Mouse (Mus musculus) midbrain, postnatal 0 days (tissue): ENCODE data around the gene Mrgprg. TPM values are rescaled to one million over a fixed set of nuclear protein-coding genes. Genes with fewer than 3 reads are reported as not detected.
A peak's percentile ranks its signal among the peaks of the same experiment; 100 is the strongest.

ENCODE experiments used
- ATAC-seq: fragments of 200-750 bp; cut with Nextera tagmentation; 2 replicates; pipeline ENCODE4 v1.8.0; 2017; ENCODE audit warnings: moderate number of reproducible peaks, mild to moderate bottlenecking, moderate TSS enrichment, moderate library complexity; ENCODE audit not compliant: low FRiP score
- DNase-seq: peaks from one replicate; pipeline ENCODE4 v3.0.0-alpha.2; 2015; ENCODE audit warnings: low spot score
- H3K27ac ChIP-seq: fragments of 300-500 bp; sonication (generic); 2 replicates; pipeline ENCODE4 v1.5.1; 2014; ENCODE audit warnings: low read depth, mild to moderate bottlenecking, low read length, mixed read lengths
- H3K27me3 ChIP-seq: fragments of 300-500 bp; sonication (generic); 2 replicates; pipeline ENCODE4 v1.6.1; 2014; ENCODE audit warnings: low read length, control low read depth, mixed read lengths; ENCODE audit not compliant: insufficient read depth
- H3K36me3 ChIP-seq: fragments of 300-500 bp; sonication (generic); 2 replicates; pipeline ENCODE4 v1.6.1; 2014; ENCODE audit warnings: low read length, control low read depth, mixed read lengths; ENCODE audit not compliant: insufficient read depth
- H3K4me1 ChIP-seq: fragments of 300-500 bp; sonication (generic); 2 replicates; pipeline ENCODE4 v1.6.1; 2014; ENCODE audit warnings: mild to moderate bottlenecking, control low read depth, antibody characterized with exemption, low read length, mixed read lengths; ENCODE audit not compliant: insufficient read depth
- H3K4me2 ChIP-seq: fragments of 300-500 bp; sonication (generic); 2 replicates; pipeline ENCODE4 v1.6.1; 2014; ENCODE audit warnings: low read depth, mild to moderate bottlenecking, low read length, mixed read lengths; ENCODE audit not compliant: poor library complexity, severe bottlenecking
- H3K4me3 ChIP-seq: fragments of 300-500 bp; sonication (generic); 2 replicates; pipeline ENCODE4 v1.5.1; 2014; ENCODE audit warnings: low read depth, mild to moderate bottlenecking, low read length, moderate library complexity
- H3K9ac ChIP-seq: fragments of 300-500 bp; sonication (generic); replicated peaks from 2 replicates; pipeline ENCODE4 v1.6.1; 2014; ENCODE audit warnings: mild to moderate bottlenecking, low read length, moderate library complexity, mixed read lengths; ENCODE audit not compliant: poor library complexity, severe bottlenecking
- H3K9me3 ChIP-seq: fragments of 300-500 bp; sonication (generic); 2 replicates; pipeline ENCODE4 v1.6.1; 2016; ENCODE audit warnings: low read length, control low read depth
- CTCF ChIP-seq: IDR thresholded peaks from 2 replicates; pipeline ENCODE4 v1.5.1; 2016; ENCODE audit warnings: antibody characterized with exemption, mild to moderate bottlenecking
- WGBS: fragments of 180-500 bp; shearing (Covaris S2); extraction: QIAGEN DNeasy Blood & Tissue Kit; methylation state at CpG from one replicate; pipeline ENCODE4 v1.1.7; 2014; 5-methylcytosine and 5-hydroxymethylcytosine counted together
- polyA plus RNA-seq: library from polyadenylated mRNA; unstranded; fragments of >200 nt; fragmentation: Nextera tagmentation; extraction: Ambion mirVana; gene quantifications from 2 replicates; pipeline ENCODE4 v1.2.1, GENCODE M21; 2015
- total RNA-seq: library from RNA; depleted of rRNA; stranded (reverse); fragments of >200 nt; gene quantifications from 2 replicates; pipeline ENCODE4 v1.2.3, GENCODE M21; 2014

Mrgprg gene
- total and polyA plus RNA-seq, 2 experiments from 2014 or later, result 0.27 TPM; not detected in 1

DNA sequence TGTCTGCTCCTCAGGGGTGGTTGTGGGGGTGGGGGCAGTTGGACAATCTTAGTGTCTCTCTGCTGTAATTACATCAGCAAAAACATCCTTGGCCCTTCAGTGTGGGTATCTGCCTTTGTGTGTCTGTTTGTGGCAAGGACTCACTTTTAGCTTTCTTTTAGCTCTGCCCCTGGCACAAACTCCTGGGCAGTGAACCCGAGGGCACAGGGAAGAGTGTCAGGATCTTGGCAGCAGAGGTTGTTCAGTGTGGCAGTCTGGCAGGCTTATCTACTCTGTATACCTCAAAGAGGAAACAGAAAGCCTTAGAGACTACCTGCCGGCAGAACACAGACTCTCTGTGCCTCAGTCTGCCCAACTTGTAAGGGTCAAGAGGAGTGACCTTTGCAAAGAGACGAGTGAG, 9.1 kb downstream of the Mrgprg start:
- no peak for ATAC-seq
- Histone ChIP-seq H3K4me3 (no peak overlapping the region), H3K36me3 (no peaks in the 10 kb centered on the region), H3K4me1 (peaks cover 8% of the 10 kb centered on the region; the same call in 1 of the 2 replicates), H3K9me3 (no peaks in the 10 kb centered on the region), H3K4me2 (peak overlapping the region; percentile 60; the same call in 1 of the 2 replicates), H3K27ac (no peak overlapping the region), H3K27me3 (peaks cover 10% of the 10 kb centered on the region), H3K9ac (no peak overlapping the region)
- WGBS, result 78% methylated on average over 3 of the region's 3 CpGs
- TF ChIP-seq CTCF, result no peak
- DNase-seq, result no peak

DNA sequence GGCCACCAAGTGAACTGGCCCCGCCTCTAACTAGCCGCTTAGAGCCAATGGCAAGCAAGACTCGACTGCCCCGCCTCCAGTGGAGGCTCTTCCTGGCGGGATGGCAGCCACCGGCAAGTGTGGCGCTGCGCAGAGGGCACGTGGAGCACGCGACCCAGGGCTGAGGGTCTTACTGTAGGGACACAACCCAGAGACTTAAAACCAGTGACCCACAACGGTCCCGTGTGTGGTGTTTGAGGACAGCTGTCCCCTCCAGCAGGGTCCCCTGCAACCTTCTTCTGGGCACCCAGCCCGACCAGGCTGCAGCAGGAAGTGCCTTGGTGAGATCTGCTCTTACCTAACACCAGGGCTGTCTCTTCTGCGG, 9.8 kb downstream of the Mrgprg start:
- peaks cover 8% of the 10 kb centered on the region; the same call in 1 of the 2 replicates for H3K4me1 ChIP-seq
- H3K4me2 ChIP-seq, result peak overlapping the region; percentile 60
- 0 out of 2 replicates have a peak overlapping the region, but pooled peaks have one; percentile 3 for H3K9ac ChIP-seq
- H3K27ac ChIP-seq, result no peak overlapping the region
- peaks cover 10% of the 10 kb centered on the region for H3K27me3 ChIP-seq
- no peaks in the 10 kb centered on the region for H3K36me3 ChIP-seq
- peak; percentile 52 for TF ChIP-seq CTCF
- peak overlapping the region; percentile 30 for H3K4me3 ChIP-seq
- WGBS, result 1% methylated on average over 15 of the region's 15 CpGs
- DNase-seq (peak; percentile 81), ATAC-seq (peak; percentile 83)
- H3K9me3 ChIP-seq, result no peaks in the 10 kb centered on the region

DNA sequence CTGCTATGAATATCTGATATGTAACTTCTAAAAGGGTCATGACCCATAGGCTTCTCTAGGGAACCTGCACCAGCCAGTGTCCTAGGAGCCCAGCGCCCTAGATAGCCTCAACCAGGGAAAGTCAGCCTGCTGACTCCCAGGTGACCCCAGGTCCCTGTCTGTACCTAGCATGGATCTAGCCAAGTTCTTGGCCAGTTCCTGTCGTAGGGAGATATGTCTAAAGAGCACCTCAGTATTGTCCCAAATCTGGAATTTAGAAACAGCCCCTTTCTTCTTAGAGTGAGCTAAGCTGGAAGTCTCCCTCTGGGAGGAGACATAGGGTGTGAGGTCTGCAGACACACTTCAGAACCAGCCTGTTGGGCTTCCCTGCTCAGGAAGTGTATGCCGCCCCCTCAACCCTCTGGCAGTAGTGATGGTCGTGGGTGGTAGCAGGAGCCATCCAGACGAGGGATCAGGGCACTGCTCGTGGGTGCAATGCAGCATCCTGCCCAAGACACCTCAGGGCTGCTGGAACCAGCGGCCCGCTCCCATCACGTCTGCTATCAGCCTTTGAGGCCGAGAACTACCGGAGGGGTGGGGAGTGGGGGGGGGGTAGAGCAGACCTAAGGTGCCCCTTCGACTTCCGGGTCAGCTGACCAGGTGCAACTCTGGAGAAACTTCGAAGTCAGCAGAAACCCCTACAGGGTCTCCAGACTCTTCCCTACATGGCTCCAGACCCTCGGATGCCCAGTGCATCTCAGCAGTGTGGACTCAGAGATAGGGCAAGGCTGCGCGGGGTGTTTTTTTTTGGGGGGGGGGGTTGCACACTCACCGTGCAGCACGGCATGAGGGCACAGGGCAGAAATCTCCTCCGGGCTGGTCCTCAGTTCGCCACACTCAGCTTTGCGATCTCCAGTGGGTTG, 10.4 kb downstream of the Mrgprg start, which contains the start of gene Osbpl5:
Osbpl5 (minus strand) TSS at position 861 of the 902 bp plus-strand sequence.
- peaks cover 8% of the 10 kb centered on the region; the same call in 1 of the 2 replicates for H3K4me1 ChIP-seq
- peak; percentile 21 for ATAC-seq
- H3K4me3 ChIP-seq, result peak within 1 kb of the TSS; percentile 30
- H3K4me2 ChIP-seq, result peak within 1 kb of the TSS; percentile 60
- H3K27me3 ChIP-seq, result peaks cover 10% of the 10 kb centered on the region
- H3K9me3 ChIP-seq, result no peaks in the 10 kb centered on the region
- no peaks in the 10 kb centered on the region for H3K36me3 ChIP-seq
- DNase-seq, result no peak
- H3K9ac ChIP-seq, result 0 out of 2 replicates have a peak within 1 kb of the TSS, but pooled peaks have one; percentile 3
- H3K27ac ChIP-seq, result no peak within 1 kb of the TSS
- no peak for TF ChIP-seq CTCF
- WGBS, result 25% methylated on average over 22 of the region's 22 CpGs

DNA sequence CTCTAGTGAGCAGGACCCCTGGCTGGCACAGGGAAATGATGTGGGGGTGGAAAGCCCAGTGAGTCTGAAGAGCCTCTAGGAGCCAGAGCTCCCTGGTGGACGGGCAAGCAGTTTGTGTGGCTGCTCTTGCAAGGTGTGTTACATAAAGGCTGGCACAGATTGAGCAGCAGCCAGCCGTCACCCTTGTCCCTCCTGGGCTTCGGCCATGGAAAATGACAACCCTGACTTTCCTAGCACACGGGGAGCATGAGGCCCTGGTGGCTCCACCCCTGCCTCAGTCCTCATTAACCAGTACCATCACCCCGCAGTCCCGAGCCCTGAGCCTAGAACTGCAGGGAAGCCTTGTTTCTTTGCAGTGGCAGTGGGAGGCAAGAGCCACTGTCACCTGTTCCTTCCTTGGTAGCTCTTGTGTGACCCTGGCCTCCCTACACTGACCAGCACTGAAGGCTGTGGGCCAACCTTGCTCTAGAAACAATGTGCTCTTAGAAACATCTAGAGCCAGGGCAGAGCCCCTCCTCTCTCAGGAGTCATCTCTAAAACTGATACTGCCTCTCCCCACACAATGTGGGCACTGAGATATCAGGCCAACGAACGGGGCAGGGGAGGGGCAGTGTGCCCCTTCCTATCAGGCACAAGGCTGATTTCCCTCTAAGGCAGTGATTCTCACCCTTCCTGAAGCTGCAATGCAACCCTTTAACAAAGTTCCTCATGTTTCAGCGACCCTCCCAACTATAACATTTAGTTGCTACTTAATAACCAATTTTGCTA, 11.3 kb downstream of the Mrgprg start:
- no peak overlapping the region for H3K4me3 ChIP-seq
- no peak overlapping the region for H3K9ac ChIP-seq
- H3K36me3 ChIP-seq, result no peaks in the 10 kb centered on the region
- no peak overlapping the region for H3K27ac ChIP-seq
- 77% methylated on average over 9 of the region's 9 CpGs for WGBS
- H3K9me3 ChIP-seq, result no peaks in the 10 kb centered on the region
- ATAC-seq, result no peak
- DNase-seq, result no peak
- H3K4me1 ChIP-seq, result peaks cover 8% of the 10 kb centered on the region; the same call in 1 of the 2 replicates
- H3K4me2 ChIP-seq, result no peak overlapping the region
- H3K27me3 ChIP-seq, result peaks cover 10% of the 10 kb centered on the region
- TF ChIP-seq CTCF, result no peak

DNA sequence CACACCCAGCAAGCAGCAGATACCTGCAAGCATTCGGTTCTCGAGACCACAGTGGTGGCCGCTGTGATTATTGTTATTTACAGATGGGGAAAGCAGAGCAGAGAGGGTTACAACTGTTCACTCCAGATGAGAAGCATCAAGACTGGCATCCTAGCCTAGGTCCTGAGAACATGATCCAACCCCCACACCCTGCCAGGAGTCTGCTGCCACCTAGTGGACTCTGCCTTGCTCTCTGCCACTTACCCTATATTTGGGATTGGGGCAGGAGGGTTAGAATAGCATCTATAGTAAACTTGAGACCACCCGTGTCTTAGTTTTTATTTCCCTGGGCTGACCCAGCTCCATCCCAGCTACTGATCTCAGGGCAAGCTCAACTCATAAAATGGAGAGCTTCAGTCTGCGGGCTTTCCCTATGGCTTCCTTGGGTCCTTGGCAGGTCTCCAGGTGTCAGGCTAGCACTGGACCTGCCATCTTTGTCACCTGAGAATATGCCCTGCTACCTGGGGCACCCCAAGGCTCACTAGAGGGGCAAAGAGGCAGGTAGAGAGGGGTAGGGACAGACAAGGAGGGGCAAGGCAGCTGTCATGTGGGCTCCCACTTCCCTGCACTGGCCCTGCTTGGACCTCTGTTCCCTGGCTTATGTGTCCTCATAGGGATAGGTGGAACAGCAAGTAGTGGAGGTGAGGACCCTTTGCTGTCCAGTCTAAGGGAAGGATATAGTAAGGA, 12.6 kb downstream of the Mrgprg start:
- Histone ChIP-seq H3K36me3 (no peaks in the 10 kb centered on the region), H3K4me3 (no peak overlapping the region), H3K27ac (no peak overlapping the region), H3K4me1 (peaks cover 8% of the 10 kb centered on the region; the same call in 1 of the 2 replicates), H3K9ac (no peak overlapping the region), H3K4me2 (no peak overlapping the region), H3K9me3 (no peaks in the 10 kb centered on the region), H3K27me3 (peaks cover 10% of the 10 kb centered on the region)
- 52% methylated on average over 5 of the region's 5 CpGs for WGBS
- DNase-seq, result peak; percentile 44
- TF ChIP-seq CTCF, result peak; percentile 76
- no peak for ATAC-seq
